Mouse (Mus musculus) liver (tissue): ENCODE results near the gene Vmn1r214.

Experiments used
- DNase-seq: peaks from one replicate; pipeline ENCODE4 v3.0.0-alpha.2; 2020; ENCODE audit warnings: mixed read lengths

Vmn1r214 gene

DNA sequence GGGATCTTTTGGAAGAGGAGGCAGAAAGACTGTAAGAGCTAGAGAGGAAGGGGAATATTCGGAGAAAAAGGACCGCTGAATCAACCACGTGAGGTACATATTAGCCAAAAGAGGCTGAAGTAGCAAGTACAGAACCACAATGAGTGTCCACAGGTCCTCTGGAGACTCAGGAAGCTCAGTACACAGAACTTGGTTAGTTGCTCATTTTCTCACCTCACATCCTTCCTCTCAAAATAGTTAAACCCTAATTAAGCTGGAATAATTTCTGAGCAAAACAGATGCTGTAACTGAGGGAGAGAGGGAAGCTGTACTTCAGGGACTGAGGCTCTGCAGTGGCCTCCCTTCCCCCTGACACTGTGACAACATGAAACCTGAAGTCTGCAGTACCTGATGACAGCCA is at the start of gene Vmn1r214:
Gene Vmn1r214 (plus strand): TSS at position 301 of the 400 bp plus-strand sequence.
- DNase-seq = no peak

DNA sequence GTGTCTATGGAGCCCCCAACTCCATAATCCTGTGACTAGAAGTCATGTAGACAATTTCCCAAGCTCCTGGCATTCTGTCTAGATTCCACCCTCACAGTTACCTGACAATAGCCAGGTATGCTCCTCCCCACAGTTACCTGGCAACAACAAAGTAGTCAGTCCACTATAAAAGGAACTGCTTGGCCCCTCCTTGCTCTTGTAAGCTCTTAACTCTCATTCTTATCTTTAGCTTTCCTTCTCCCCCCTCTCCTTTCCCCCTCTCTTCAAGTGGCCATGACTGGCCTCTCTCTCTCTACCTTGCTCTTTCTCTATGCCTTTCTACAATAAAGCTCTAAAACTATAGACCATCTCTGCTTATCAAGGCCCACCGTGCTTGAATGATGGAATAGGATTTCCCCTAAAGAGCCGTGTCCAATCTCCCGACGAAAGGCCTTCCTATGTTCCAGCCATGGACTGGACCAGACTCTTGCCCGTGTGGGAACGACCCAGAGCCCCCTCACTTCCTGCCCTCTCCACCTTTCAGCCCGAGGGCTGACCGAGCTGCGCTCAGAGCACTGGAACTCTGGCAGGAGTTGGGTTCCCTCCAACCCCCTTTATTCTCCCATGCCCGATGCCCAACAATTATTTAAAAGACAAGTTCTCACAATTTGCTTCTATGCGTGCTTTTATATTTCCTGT is 39.9 kb upstream of the Vmn1r214 start:
- DNase-seq = no peak

DNA sequence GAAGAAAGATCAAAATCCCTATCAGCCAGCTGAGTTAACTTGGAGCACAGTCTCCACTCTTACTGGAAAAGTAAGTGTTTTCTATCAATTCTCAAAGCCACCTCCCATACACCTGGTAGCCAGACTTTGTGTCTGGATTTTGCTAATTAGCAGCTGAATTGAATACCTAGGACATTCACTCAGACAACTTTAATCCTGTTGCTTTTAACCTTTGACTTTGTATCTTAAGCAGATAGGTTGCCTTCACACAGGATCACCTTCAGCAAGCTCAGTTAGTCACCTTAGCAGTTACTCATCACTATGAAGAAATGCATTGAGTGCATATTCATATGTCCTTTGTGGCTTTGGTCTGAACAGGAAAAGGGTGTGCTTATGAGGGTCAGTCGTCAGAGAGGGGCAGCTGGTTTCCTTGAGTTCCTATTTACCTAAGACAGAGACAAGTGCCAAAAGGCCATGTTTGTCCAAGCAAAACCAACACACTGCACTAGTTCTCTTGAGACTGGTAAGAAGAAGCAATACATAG is 38.0 kb upstream of the Vmn1r214 start:
- DNase-seq = no peak

DNA sequence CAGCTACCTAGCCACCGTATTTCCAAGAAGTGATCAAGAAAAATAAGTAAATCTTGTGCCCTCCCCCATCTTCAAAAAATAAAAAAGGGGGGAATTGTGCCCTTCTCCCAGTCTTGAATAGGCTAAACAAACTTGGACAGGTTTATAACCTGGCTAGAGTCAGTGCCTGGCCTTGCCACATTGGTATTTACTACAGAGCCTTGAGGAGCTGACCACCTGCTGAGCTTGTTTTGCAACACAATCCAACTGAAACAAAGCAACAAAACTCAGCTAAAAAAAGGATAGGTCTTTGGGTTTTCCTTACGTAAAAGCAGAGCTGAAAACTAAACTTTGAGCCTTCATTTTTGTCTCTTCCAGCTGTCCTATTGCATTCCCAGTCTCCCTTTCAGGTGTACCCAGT is 37.5 kb upstream of the Vmn1r214 start:
- no peak for DNase-seq

DNA sequence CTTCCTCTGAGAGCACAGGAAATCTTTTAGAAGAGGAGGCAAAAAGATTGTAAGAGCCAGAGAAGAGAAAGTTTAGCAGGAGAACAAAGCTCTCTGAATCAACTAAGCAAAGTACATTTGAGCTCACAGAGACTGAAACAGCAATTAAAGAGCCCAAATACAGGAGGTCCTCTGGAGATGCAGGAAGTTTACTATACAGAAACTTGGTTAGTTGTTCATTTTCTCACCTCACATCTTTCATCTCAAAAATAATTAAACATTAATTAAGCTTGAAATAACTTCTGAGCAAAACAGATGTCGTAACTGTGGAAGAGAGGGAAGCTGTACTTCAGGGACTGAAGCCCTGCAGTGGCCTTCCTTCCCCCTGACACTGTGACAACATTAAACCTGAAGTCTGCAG is 22.9 kb upstream of the Vmn1r214 start, which contains the start of gene Vmn1r213:
Gene Vmn1r213 (plus strand): TSS at position 301 of the 400 bp plus-strand sequence.
- no peak for DNase-seq

DNA sequence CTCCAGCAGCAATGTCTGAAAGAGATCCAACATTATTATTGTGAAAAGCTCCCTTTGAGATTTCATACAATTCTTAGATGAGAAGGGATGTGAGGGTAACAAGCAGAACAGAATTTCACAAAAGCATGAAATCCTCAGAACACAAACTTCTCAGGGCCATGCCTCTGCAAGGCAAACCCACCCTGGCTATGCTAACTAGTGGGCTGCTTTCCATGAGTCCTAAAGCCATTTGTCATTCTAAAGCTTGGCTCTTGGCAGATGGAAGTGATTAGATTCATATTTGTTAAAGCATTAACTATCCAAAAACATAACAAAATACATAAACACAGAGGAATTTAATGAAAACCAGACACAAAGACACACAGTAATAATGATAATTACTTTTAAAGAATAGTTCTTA is 12.1 kb upstream of the Vmn1r214 start:
- no peak for DNase-seq

DNA sequence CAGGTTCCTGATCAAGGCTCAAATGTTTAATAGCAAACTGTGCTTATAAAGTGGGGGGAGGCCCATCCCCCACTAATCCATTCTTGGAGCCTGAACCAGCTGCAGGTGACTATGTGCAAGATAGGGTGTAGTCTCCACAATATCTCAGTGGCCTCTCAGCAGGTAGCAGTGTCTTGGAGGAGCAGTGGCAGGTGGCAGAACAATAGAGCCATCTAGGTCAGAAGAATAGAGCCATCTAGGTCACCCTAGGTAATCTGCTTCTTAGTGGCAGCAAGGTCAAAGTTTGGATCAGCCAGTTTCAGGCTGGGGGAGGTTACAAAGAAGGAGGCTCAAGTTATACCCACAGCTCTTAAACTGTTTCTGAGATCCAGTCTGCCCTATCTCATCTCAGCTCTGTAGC is 5.4 kb upstream of the Vmn1r214 start:
- DNase-seq = no peak

DNA sequence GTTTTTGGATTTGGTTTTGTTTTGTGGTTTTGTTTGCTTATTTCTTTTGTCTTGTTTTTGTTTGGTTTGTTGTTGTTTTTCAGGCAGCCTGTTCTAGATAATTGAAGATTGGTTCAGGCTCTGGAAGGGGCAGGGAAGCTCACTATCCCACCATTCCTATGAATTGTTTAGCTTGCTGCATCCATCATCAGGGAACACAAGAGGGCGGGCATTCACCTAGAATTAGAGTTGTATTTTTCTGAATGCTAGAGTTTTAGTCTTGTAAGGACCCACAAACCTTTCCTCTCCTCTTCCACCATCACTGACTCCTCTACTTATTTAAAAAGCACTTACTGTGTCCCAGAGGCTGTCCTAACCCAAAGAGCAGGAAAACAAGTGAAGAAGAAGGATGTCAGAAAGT is 27.6 kb downstream of the Vmn1r214 start:
- DNase-seq = no peak

DNA sequence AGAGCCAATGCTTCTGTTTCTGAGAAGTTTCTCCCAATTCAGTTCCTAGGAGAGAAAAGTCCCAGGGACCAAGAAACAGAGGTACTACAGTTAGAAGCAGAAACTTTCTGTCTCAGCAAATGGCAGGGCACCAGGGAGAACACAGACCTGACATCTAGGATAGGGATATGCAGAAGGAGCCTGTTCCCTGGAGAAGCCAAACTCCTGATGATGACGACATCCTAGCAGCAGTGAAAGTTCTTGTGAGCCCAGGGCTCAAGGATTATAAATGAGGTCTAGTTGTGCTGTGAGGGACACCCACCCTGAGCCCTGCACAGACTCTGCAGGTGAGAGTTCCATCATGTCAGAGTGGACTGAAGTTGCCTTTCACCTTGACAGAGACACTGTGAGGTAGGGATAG is 37.5 kb downstream of the Vmn1r214 start, which contains the start of gene Vmn1r215:
Gene Vmn1r215 (plus strand): TSS at position 301 of the 400 bp plus-strand sequence.
- DNase-seq = no peak

DNA sequence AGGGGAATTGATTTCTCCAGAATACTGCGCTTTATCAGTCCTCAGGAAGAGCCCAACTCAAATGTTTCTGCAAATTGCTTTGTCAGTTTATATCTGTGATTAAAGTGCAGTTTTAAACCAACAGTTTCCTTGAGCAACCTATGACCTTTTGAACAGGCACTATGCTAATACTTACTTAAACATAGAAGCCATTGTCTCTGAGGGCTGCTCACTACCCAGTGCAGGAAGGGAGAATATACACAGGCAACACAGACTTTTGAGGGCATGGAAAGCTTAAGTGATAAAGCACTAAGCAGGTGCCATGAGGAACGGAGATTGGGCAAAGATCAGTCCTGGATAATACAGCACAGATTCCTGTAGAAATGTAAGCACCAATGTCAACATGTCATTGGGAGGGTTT is 39.1 kb downstream of the Vmn1r214 start:
- DNase-seq = no peak
